Mouse (Mus musculus) cerebellum, postnatal 10 days (tissue): ENCODE measurements around the gene Casp7.

ENCODE experiments used
- DNase-seq, 2 experiments: peaks; one replicate each; pipeline ENCODE4 v3.0.0; 2021; ENCODE audit warnings: mixed read lengths in 2 of 2

Gene Casp7

DNA sequence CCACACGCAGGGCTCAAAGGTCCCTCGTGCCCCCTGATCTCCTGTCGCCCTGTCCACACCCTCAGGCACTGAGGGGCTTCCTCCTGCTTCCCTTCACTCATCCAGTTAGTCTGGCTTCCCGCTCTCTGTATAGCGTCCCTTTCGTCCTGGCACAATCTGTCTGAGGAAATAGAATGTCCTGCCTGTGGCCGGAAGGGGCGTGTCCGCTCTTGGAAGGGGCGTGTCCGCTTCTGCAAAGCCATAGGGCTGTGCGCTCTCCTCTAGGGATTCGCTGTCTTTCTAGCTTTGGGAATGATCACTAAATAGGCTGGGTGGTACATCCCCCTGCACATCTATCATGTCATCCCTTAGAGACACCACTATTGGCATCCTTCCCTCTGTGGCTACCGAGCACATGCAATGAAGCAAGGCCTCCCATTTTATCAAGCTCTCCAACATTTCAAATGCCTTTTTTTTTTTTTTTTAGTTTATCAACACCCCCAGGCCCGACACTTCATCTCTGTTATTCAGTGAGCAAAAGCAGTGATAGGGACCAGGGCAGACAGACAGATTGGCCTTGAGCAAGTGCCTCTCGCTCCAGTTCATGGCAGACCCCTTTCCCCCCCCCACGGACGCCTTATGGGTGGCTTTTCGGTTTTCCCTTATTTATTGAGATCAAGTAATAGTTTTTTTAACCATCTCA, 78.1 kb downstream of the Casp7 start:
- DNase-seq: no peak

DNA sequence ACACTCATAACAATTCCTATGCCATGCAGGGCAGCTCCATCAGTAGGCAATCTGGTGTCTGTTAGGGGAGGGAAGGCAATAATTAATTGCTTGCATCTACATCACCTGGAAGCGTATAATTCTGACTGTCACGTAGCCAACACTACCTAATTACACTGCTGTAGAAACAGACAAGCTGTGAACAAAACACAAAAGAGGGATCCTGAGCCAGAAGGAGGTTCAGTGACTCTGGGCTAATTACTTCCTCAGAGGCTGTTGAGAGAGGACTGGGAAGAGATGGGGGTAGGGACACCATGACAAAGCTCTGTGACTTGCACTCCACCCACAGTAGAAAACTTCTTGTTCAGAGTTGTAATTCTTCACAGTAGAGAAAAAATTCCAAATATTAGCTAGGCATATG, 79.6 kb downstream of the Casp7 start:
- DNase-seq: no peak

DNA sequence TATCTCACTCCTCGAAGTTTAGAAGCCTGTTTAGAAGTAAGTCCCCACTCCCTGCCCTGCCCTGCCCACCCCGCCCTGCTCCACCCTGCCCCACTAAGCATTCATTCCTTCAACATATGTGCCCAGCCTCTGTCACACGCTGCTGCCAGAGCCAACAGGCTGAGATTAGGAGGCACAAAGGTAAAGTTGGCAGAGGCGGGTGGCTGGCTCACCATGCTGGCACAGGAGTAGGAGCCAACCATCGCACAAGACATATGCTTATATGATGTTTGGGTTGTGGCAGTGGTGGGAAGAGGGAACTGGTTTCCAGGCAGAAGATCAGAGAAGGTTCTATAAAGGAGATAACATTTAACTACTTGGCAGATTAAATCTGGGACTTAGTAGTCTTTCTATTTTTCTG, 80.3 kb downstream of the Casp7 start:
- peak in 1 of 2 experiments; percentile 37 for DNase-seq

DNA sequence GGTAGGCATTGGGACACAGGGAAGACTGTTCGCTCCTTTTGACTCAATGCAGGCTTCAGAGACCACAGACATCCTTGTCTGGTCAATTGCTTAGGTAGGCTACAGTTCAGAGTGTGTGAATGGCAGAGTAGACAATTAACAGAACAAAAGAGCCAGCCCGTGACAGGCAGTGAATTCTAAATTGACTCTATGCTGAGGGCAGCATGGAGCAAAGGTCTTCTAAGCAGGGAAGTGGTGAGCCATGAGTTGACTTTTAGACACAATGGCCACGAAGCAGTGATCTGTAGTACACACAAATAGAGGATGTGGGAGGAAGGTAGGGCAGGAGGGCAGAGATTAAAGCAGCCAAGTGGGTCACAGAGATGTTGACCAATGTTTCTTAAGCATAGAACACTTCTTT, 80.9 kb downstream of the Casp7 start:
- DNase-seq: no peak

DNA sequence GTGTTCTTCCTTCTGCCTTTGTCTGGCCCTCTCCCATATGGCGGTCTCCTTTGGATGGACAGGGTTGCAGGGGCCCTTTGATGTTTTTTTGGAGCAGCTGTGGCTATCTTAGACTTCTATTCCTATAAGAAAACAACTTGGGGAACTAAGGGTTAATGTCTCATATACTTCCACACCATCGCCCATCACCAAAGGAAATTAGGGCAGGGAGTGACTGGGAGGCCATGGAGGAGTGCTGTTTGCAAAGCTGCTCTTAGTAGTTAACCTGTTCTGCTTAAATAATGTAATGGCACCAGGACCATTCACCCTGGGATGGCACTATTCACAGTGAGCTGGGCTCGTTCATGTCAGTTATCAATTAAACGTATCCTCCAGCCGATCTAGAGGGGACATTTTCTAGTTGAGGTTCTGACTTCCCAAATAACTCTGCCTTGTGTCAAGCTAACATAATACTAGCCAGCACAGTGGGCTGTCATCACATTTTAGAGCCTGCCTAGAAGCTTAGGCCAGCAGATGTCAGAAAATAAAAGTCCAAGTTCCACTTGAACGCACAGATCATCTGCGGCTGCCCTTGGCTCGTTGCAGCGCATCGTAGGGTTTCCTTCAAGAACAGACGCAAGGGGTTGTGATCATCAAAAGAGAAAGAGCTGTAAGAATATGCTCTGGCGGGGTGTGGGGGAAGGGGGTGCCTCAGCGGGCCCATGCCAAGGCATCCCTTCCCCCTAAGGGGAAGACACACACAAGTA, 87.9 kb downstream of the Casp7 start:
- DNase-seq: peak; percentile 49 to 51

DNA sequence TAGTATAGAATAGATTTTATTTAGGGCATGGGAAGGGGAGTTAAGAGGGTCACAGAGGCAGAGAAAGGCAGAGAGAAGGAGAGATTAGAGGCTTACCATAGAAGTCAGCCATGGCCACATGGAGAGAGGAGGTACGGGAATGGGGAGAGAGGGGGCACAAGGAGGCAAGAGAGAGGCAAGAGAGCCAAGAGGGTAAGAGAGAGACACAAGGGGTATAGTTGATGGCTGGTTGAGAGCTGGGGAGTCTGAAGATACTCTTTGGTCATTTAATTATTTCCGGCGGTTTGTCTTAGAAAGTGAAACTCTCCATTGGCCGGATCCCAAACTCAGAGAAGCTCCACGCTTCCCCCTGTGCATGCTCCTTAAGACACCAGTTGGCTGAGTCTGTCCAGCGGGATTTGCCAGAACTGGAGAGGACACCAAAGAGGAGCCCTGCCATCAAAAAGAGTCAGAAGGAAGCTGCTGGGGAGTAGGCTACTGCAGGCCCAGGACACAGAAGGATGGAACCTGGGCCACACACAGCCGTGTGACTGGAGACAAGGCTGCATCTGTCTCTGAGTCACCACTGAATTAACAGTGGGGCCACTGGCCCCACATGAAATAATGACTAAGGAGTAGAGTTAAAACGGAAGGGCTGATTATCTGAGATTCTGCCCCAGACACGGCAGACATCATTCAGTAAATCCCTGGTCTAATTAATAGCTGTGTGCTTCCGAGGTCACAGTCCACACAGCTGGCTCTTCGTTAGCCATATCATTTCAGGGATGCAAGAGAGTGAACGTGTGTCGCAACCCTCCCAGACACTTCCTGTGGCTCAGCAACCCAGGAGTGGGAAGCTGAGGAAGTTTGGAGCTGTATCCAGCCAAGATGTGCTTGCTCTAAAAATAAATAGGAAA, 88.7 kb downstream of the Casp7 start:
- peak in 1 of 2 experiments; percentile 49 for DNase-seq

DNA sequence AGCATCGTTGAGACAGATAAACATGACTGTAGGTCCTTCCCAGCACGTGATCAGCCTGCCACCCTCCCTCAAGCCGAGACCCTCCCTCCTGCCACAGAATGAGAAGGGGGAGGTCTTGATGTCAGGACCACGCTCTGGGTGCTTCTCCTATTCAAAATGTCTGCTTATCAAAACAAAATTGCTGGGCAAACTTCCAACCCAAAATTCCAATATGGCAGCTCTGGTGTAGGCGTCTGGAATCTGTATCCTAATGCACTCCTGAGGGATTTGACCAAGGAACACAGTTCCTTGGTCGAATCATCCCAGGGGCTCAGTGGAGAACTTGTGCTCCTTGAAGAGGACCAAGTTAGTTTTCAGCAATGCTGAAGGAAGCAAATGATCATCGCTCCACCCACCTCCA, 90.0 kb downstream of the Casp7 start:
- DNase-seq: no peak

DNA sequence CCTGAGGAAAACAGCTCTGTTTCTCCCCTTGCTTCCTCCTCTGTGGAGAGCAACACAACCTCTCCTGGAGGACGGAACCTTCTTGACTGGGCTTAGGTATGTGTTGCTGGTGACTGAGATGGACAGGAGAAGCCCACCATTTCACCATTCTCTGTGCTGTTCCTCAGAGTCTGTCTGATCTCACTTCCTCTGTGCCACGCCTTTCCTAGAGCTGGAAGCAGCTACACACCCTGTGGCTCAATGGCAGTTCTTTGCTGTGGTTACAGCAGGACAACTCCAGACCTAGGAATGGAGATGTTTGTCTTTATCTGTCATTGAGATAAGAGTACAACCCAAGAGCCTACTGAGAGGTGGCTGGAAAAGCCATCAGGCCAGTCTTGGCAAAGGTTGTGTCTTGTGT, 90.4 kb downstream of the Casp7 start:
- DNase-seq: no peak

DNA sequence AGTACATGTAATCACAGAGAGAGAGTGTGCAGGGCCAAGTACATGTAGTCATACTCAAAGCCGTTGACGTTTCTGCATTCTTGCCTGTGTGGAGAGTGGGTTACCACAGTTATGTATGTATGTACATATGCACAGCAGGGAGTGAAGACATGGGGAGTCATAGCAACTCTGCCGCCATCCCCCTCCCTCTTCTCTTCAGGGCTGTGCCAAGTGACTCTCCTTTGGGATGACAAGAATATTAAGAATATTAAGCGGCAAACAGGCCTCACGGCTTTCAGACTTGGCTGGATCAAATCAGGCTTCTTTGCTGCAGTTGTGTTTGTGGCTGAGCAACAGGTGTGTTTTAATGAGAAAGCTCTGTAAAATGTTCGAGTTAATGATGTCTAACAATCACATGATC, 92.7 kb downstream of the Casp7 start:
- no peak for DNase-seq
